Mouse (Mus musculus) hindbrain, embryonic 16.5 days (tissue): ENCODE measurements at regions not wholly inside any gene's neighbourhood (a gene's known extent, or its start where the extent isn't known, plus 50 kb on each side); places are given as distances from the start of the nearest gene placed in this dataset.

Source experiments
- ATAC-seq: fragments of 200-750 bp; cut with Nextera tagmentation; 2 replicates; pipeline ENCODE4 v1.8.0; 2017; ENCODE audit warnings: moderate TSS enrichment, moderate library complexity
- H3K27ac ChIP-seq: fragments of 300-500 bp; sonication (generic); 2 replicates; pipeline ENCODE4 v1.5.1; 2014; ENCODE audit warnings: low read depth, mild to moderate bottlenecking, control low read depth, low read length, moderate library complexity
- H3K27me3 ChIP-seq: fragments of 300-500 bp; sonication (generic); replicated peaks from 2 replicates; pipeline ENCODE4 v1.6.1; 2014; ENCODE audit warnings: low read length; ENCODE audit not compliant: control insufficient read depth, insufficient read depth
- H3K36me3 ChIP-seq: fragments of 300-500 bp; sonication (generic); 2 replicates; pipeline ENCODE4 v1.6.1; 2014; ENCODE audit warnings: mild to moderate bottlenecking, low read length, moderate library complexity, mixed read lengths; ENCODE audit not compliant: control insufficient read depth, insufficient read depth
- H3K4me1 ChIP-seq: fragments of 300-500 bp; sonication (generic); 2 replicates; pipeline ENCODE4 v1.6.1; 2014; ENCODE audit warnings: low read depth, low read length; ENCODE audit not compliant: control insufficient read depth, insufficient read depth
- H3K4me2 ChIP-seq: fragments of 300-500 bp; sonication (generic); 2 replicates; pipeline ENCODE4 v1.6.1; 2014; ENCODE audit warnings: mild to moderate bottlenecking, low read length, control low read depth, moderate library complexity
- H3K4me3 ChIP-seq: fragments of 300-500 bp; sonication (generic); 2 replicates; pipeline ENCODE4 v1.5.1; 2014; ENCODE audit warnings: mild to moderate bottlenecking, low read length, control low read depth, moderate library complexity
- H3K9ac ChIP-seq: fragments of 300-500 bp; sonication (generic); 2 replicates; pipeline ENCODE4 v1.6.1; 2014; ENCODE audit warnings: low read depth, mild to moderate bottlenecking, control low read depth, low read length, moderate library complexity
- H3K9me3 ChIP-seq: fragments of 300-500 bp; sonication (generic); 2 replicates; pipeline ENCODE4 v1.6.1; 2014; ENCODE audit warnings: mild to moderate bottlenecking, low read length, moderate library complexity; ENCODE audit not compliant: control insufficient read depth
- WGBS: fragments of 180-500 bp; shearing (Covaris S2); extraction: QIAGEN DNeasy Blood & Tissue Kit; methylation state at CpG from one replicate; pipeline ENCODE4 v1.1.7; 2014; 5-methylcytosine and 5-hydroxymethylcytosine counted together

GRCm38 (mm10) chr7:69578958-69579810 lies 787.4 kb downstream of the Nr2f2 start:
- Histone ChIP-seq H3K4me3 (no peak overlapping the region), H3K27me3 (peaks cover 2% of the 10 kb centered on the region; the same call in 1 of the 2 replicates), H3K9me3 (no peaks in the 10 kb centered on the region), H3K27ac (no peak overlapping the region), H3K36me3 (no peaks in the 10 kb centered on the region), H3K9ac (no peak overlapping the region), H3K4me2 (no peak overlapping the region), H3K4me1 (no peaks in the 10 kb centered on the region)
- no peak for ATAC-seq
- 20% methylated on average over 18 of the region's 18 CpGs for WGBS

GRCm38 (mm10) chr7:69577754-69578153 lies 788.8 kb downstream of the Nr2f2 start:
- Histone ChIP-seq H3K9me3 (no peaks in the 10 kb centered on the region), H3K4me1 (no peaks in the 10 kb centered on the region), H3K4me3 (no peak overlapping the region), H3K36me3 (no peaks in the 10 kb centered on the region), H3K27ac (no peak overlapping the region), H3K27me3 (peaks cover 2% of the 10 kb centered on the region; the same call in 1 of the 2 replicates), H3K4me2 (no peak overlapping the region), H3K9ac (no peak overlapping the region)
- ATAC-seq: no peak
- 60% methylated on average over 6 of the region's 6 CpGs for WGBS

- H3K4me3 ChIP-seq: no peak overlapping the region
- no peaks in the 10 kb centered on the region for H3K36me3 ChIP-seq
- no peak overlapping the region for H3K27ac ChIP-seq
- no peaks in the 10 kb centered on the region for H3K9me3 ChIP-seq
- 93% methylated on average over 6 of the region's 6 CpGs for WGBS
- no peak overlapping the region for H3K4me2 ChIP-seq
- peaks cover 2% of the 10 kb centered on the region; the same call in 1 of the 2 replicates for H3K27me3 ChIP-seq
- ATAC-seq: no peak
- H3K9ac ChIP-seq: no peak overlapping the region
- no peaks in the 10 kb centered on the region for H3K4me1 ChIP-seq
These were observed 789.9 kb downstream of the Nr2f2 start for GRCm38 (mm10) chr7:69576596-69576995.

- Histone ChIP-seq H3K27me3 (no peaks in the 10 kb centered on the region; the same call in 1 of the 2 replicates), H3K4me2 (no peak overlapping the region), H3K36me3 (no peaks in the 10 kb centered on the region), H3K9ac (no peak overlapping the region), H3K4me1 (no peaks in the 10 kb centered on the region), H3K4me3 (no peak overlapping the region), H3K27ac (no peak overlapping the region), H3K9me3 (no peaks in the 10 kb centered on the region)
- 72% methylated on average over 5 of the region's 5 CpGs for WGBS
- no peak for ATAC-seq
These were observed 792.8 kb downstream of the Nr2f2 start for GRCm38 (mm10) chr7:69573730-69574129.

GRCm38 (mm10) chr7:69572626-69573394 lies 793.7 kb downstream of the Nr2f2 start:
- 49% methylated on average over 7 of the region's 7 CpGs for WGBS
- H3K27ac ChIP-seq: no peak overlapping the region
- no peaks in the 10 kb centered on the region for H3K36me3 ChIP-seq
- no peaks in the 10 kb centered on the region; the same call in 1 of the 2 replicates for H3K27me3 ChIP-seq
- no peak overlapping the region for H3K9ac ChIP-seq
- peak; percentile 74; the same call in 1 of the 2 replicates for ATAC-seq
- no peak overlapping the region for H3K4me3 ChIP-seq
- no peaks in the 10 kb centered on the region for H3K9me3 ChIP-seq
- H3K4me2 ChIP-seq: no peak overlapping the region
- no peaks in the 10 kb centered on the region for H3K4me1 ChIP-seq

GRCm38 (mm10) chr7:69566949-69567348 lies 799.6 kb downstream of the Nr2f2 start:
- no peak overlapping the region for H3K4me3 ChIP-seq
- WGBS: 44% methylated on average over 4 of the region's 4 CpGs
- H3K27ac ChIP-seq: no peak overlapping the region
- H3K36me3 ChIP-seq: no peaks in the 10 kb centered on the region
- ATAC-seq: no peak
- H3K4me1 ChIP-seq: no peaks in the 10 kb centered on the region
- H3K9ac ChIP-seq: no peak overlapping the region
- no peaks in the 10 kb centered on the region for H3K27me3 ChIP-seq
- H3K9me3 ChIP-seq: no peaks in the 10 kb centered on the region
- no peak overlapping the region for H3K4me2 ChIP-seq

GRCm38 (mm10) chr7:69564432-69564831 lies 802.1 kb downstream of the Nr2f2 start:
- H3K27ac ChIP-seq: no peak overlapping the region
- no peak overlapping the region for H3K4me3 ChIP-seq
- no peaks in the 10 kb centered on the region for H3K36me3 ChIP-seq
- WGBS: 82% methylated on average over 2 of the region's 2 CpGs
- H3K4me2 ChIP-seq: no peak overlapping the region
- H3K4me1 ChIP-seq: no peaks in the 10 kb centered on the region
- H3K9me3 ChIP-seq: no peaks in the 10 kb centered on the region
- no peaks in the 10 kb centered on the region for H3K27me3 ChIP-seq
- H3K9ac ChIP-seq: no peak overlapping the region
- ATAC-seq: no peak

- Histone ChIP-seq H3K9me3 (no peaks in the 10 kb centered on the region), H3K4me2 (no peak overlapping the region), H3K9ac (no peak overlapping the region), H3K27ac (no peak overlapping the region), H3K4me1 (no peaks in the 10 kb centered on the region), H3K27me3 (no peaks in the 10 kb centered on the region), H3K4me3 (no peak overlapping the region), H3K36me3 (no peaks in the 10 kb centered on the region)
- no peak; the same call in 1 of the 2 replicates for ATAC-seq
- WGBS: 57% methylated on average over 8 of the region's 8 CpGs
These were observed 805.7 kb upstream of the Arrdc4 start for GRCm38 (mm10) chr7:69554776-69555175.

- no peak overlapping the region for H3K4me3 ChIP-seq
- H3K9ac ChIP-seq: no peak overlapping the region
- no peak overlapping the region for H3K4me2 ChIP-seq
- H3K9me3 ChIP-seq: no peaks in the 10 kb centered on the region
- no peaks in the 10 kb centered on the region for H3K4me1 ChIP-seq
- no peaks in the 10 kb centered on the region for H3K36me3 ChIP-seq
- WGBS: 80% methylated on average over 6 of the region's 6 CpGs
- H3K27ac ChIP-seq: no peak overlapping the region
- no peaks in the 10 kb centered on the region for H3K27me3 ChIP-seq
- ATAC-seq: no peak
These were observed 804.9 kb upstream of the Arrdc4 start for GRCm38 (mm10) chr7:69553981-69554380.
